Mouse (Mus musculus): ENCODE data around the gene Usp7. TPM values are rescaled to one million over a fixed set of nuclear protein-coding genes. Genes with fewer than 3 reads are reported as not detected.

Gene Usp7
- polyA plus RNA-seq, 1 experiment from 2014 or later = 30.9 TPM

DNA sequence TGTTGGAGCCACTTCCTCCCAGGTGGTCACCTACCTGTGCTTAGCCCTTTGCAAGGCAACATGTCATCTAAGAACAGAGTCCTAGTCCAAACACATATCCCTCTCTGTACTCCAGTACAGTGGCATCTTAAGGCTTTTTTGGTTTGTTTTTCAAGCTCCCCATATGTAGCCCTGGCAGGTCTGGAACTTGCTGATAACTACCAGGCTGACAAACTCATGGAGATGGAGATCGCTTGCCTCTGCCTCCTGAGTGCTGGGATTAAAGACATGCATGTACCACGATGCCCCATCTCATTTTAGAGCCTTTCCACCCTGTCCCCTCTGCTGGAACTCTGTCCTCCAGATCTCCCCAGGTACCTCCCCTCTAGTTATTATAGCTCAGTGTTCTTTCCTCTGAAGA, 115.9 kb downstream of the Usp7 start:
- no peak overlapping the region for H3K4me3 ChIP-seq
- H3K9me3 ChIP-seq = no peaks in the 10 kb centered on the region
- peaks cover 6% of the 10 kb centered on the region; the same call in 1 of the 2 replicates for H3K4me1 ChIP-seq (replicated peaks)
- no peak overlapping the region for H3K9ac ChIP-seq
- no peak overlapping the region for H3K27ac ChIP-seq (replicated peaks)
- H3K4me2 ChIP-seq = no peak overlapping the region
- WGBS = 75% methylated on average over 2 of the region's 2 CpGs
- ATAC-seq (ENCODE audit: low read depth) = no peak
- 0 out of 2 replicates have a peak, but pooled peaks cover 5% of the 10 kb centered on the region for H3K36me3 ChIP-seq
- H3K27me3 ChIP-seq = peaks cover 8% of the 10 kb centered on the region; the same call in 1 of the 2 replicates

DNA sequence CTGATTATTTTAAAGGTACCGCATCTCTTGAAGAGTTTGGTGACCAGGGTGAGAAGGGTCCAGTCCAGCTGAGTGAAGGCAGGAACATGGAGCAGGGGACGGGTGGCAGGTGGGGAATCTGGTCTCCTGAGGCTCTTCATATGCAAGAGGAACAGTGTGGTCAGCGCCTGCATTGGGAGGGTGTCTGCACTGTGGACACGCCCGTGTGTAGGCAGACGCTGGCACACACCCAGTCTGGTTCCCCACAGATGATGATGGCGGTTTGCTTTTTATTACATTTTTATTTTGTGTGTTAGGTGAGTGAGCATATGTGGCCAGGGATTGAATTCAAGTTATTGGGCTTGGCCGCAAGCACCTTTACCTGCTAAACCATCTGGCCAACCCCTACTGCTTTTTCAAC, 116.5 kb downstream of the Usp7 start:
- H3K36me3 ChIP-seq = 0 out of 2 replicates have a peak, but pooled peaks cover 4% of the 10 kb centered on the region
- H3K4me2 ChIP-seq = no peak overlapping the region
- no peak overlapping the region for H3K9ac ChIP-seq
- H3K27ac ChIP-seq (replicated peaks) = no peak overlapping the region
- 83% methylated on average over 8 of the region's 8 CpGs for WGBS
- no peaks in the 10 kb centered on the region for H3K9me3 ChIP-seq
- no peak overlapping the region for H3K4me3 ChIP-seq
- H3K4me1 ChIP-seq (replicated peaks) = peaks cover 13% of the 10 kb centered on the region
- peaks cover 8% of the 10 kb centered on the region; the same call in 1 of the 2 replicates for H3K27me3 ChIP-seq
- no peak for ATAC-seq (ENCODE audit: low read depth)

DNA sequence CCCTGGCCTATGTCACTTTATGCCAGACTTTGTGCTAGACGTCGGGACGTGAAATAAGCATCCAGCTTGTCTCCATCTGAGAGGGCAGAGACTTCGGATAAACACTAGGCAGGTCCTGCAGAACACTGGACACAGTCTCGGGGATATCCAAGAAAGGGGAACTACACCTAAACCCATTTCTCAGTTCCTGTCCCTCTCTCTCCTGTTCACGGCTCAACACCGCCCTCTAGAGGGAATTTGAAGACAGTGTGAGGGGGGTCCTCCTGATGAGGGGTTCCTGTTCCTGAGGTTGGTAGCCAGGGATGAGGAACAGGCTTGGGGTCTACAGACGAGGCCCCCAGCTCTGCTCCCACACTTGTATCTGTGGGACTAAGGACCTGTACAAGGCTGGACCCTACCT, 117.9 kb downstream of the Usp7 start:
- no peak for ATAC-seq (ENCODE audit: low read depth)
- H3K27ac ChIP-seq (replicated peaks) = no peak overlapping the region
- 1% methylated on average over 8 of the region's 8 CpGs for WGBS
- H3K9me3 ChIP-seq = no peaks in the 10 kb centered on the region
- peaks cover 27% of the 10 kb centered on the region for H3K4me1 ChIP-seq (replicated peaks)
- no peak overlapping the region for H3K9ac ChIP-seq
- no peak overlapping the region for H3K4me2 ChIP-seq
- peaks cover 8% of the 10 kb centered on the region; the same call in 1 of the 2 replicates for H3K27me3 ChIP-seq
- no peaks in the 10 kb centered on the region for H3K36me3 ChIP-seq
- no peak overlapping the region for H3K4me3 ChIP-seq

DNA sequence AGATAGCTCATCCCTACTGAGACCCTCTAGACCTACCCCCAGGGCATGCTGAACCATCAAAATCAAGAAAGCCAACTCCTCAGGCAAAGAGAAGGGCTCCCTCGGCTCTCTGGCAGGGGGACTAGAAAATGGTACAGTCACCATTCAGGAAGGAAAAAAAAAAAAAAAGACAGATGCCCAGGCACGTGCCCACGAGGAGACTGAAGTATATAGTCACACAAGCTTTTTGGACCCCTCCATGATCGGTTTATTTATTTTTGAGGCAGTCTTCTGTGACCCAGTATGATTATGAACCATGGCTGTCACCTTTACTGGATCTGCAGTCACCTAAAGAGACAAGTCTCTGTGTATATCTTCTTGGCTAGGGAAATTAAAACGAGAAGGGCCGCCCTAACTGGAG, 118.8 kb downstream of the Usp7 start:
- H3K9me3 ChIP-seq = no peaks in the 10 kb centered on the region
- no peak overlapping the region for H3K4me2 ChIP-seq
- H3K27me3 ChIP-seq = peaks cover 8% of the 10 kb centered on the region; the same call in 1 of the 2 replicates
- no peak overlapping the region for H3K4me3 ChIP-seq
- H3K4me1 ChIP-seq (replicated peaks) = peaks cover 35% of the 10 kb centered on the region
- ATAC-seq (ENCODE audit: low read depth) = no peak
- no peak overlapping the region for H3K27ac ChIP-seq (replicated peaks)
- H3K9ac ChIP-seq = no peak overlapping the region
- WGBS = 76% methylated on average over 6 of the region's 6 CpGs
- H3K36me3 ChIP-seq = no peaks in the 10 kb centered on the region

DNA sequence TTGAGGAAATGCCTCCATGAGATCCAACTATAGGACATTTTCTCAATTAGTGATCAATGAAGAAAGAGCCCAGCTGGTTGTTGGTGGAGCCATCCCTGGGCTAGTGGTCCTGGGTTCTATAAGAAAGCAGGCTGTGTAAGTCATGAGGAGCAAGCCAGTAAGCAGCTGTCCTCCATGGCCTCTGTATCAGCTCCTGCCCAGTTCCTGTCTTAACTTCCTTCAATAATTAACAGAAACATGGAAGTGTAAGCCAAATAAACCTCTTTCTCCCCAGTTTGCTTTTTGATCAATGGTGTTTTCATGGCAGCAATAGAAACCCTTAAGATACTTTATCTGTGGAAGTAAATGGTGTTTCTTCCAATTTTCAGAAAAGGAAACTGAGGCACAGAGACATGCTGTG, 119.3 kb downstream of the Usp7 start:
- Histone ChIP-seq H3K4me3 (peak overlapping the region; percentile 93), H3K27ac (replicated peaks) (no peak overlapping the region), H3K4me2 (peak overlapping the region; percentile 96), H3K9ac (no peak overlapping the region), H3K27me3 (peaks cover 8% of the 10 kb centered on the region; the same call in 1 of the 2 replicates), H3K36me3 (no peaks in the 10 kb centered on the region), H3K4me1 (replicated peaks) (peaks cover 40% of the 10 kb centered on the region), H3K9me3 (no peaks in the 10 kb centered on the region)
- no peak for ATAC-seq (ENCODE audit: low read depth)

DNA sequence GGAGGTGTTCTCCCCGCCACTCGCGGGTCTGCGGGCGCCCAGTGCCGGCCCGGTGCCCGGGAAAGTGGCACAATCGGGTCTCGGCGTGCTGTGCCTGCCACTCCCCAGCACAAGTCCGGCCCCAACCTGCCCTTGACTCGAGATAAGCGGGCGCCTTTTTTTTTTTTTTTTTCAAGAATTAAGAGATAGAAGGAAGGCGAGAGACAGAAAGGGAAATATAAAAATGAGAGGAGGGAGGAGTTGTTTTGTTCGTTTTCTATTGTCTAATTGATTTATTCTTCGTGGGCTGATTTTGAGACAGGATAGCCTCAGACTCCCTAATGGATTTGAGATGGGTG, 119.8 kb downstream of the Usp7 start:
- H3K4me2 ChIP-seq = peak overlapping the region; percentile 96
- H3K9me3 ChIP-seq = no peaks in the 10 kb centered on the region
- H3K27ac ChIP-seq (replicated peaks) = peak overlapping the region; percentile 88
- peaks cover 8% of the 10 kb centered on the region; the same call in 1 of the 2 replicates for H3K27me3 ChIP-seq
- no peak for ATAC-seq (ENCODE audit: low read depth)
- 0 out of 2 replicates have a peak, but pooled peaks cover 2% of the 10 kb centered on the region for H3K36me3 ChIP-seq
- H3K4me1 ChIP-seq (replicated peaks) = peaks cover 45% of the 10 kb centered on the region
- peak overlapping the region; percentile 93 for H3K4me3 ChIP-seq
- WGBS = 0% methylated on average over 18 of the region's 18 CpGs
- peak overlapping the region; percentile 87 for H3K9ac ChIP-seq

DNA sequence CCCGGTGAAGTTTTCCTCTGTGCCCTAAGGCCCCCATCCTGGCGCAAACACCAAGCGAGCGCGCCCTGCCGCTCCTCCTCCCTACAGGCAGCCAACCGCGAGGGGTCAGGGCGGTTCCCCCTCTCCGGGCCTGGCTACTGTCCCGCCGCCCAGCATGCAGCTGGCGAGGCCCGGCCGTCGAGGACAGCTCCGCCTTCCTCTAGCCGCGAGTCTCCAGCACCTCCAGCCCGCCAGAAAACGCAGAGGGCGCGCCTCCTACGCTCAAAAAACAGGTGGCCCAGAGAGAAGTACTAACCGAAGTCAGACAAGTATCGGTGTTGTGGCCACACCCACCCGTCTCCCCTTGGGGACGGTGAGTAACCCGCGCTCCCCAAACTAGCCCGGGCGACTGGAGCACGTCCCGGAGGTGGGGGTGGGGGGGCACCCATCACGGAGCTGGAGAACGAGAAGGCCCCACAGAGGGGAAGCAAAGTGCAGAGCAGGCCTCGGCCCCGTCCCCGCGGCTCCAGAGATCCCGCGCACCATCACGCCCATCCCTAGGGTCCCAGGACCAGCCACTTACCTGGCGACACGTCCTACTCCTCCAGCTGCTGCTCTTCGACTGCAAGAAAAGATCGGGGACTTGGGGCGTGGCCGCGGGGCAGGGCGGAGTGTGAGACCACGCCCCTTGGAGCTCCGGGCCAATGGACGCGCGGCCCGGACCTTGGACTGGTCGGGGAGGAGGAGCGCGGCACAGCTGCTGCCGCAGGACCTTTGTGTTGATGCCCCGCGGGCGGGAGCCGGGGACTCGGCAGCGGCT, 120.4 kb downstream of the Usp7 start, which contains the start of gene Carhsp1:
TSS of gene Carhsp1 (minus strand) at position 605 of the 799 bp plus-strand sequence.
- H3K36me3 ChIP-seq = 0 out of 2 replicates have a peak, but pooled peaks cover 8% of the 10 kb centered on the region
- peak within 1 kb of the TSS; percentile 87 for H3K9ac ChIP-seq
- no peaks in the 10 kb centered on the region for H3K9me3 ChIP-seq
- peak within 1 kb of the TSS; percentile 88 for H3K27ac ChIP-seq (replicated peaks)
- peak; percentile 91 for ATAC-seq (ENCODE audit: low read depth)
- peak within 1 kb of the TSS; percentile 96 for H3K4me2 ChIP-seq
- peaks cover 8% of the 10 kb centered on the region; the same call in 1 of the 2 replicates for H3K27me3 ChIP-seq
- peaks cover 51% of the 10 kb centered on the region for H3K4me1 ChIP-seq (replicated peaks)
- H3K4me3 ChIP-seq = peak within 1 kb of the TSS; percentile 93
- WGBS = under 1% methylated on average over 67 of the region's 67 CpGs

DNA sequence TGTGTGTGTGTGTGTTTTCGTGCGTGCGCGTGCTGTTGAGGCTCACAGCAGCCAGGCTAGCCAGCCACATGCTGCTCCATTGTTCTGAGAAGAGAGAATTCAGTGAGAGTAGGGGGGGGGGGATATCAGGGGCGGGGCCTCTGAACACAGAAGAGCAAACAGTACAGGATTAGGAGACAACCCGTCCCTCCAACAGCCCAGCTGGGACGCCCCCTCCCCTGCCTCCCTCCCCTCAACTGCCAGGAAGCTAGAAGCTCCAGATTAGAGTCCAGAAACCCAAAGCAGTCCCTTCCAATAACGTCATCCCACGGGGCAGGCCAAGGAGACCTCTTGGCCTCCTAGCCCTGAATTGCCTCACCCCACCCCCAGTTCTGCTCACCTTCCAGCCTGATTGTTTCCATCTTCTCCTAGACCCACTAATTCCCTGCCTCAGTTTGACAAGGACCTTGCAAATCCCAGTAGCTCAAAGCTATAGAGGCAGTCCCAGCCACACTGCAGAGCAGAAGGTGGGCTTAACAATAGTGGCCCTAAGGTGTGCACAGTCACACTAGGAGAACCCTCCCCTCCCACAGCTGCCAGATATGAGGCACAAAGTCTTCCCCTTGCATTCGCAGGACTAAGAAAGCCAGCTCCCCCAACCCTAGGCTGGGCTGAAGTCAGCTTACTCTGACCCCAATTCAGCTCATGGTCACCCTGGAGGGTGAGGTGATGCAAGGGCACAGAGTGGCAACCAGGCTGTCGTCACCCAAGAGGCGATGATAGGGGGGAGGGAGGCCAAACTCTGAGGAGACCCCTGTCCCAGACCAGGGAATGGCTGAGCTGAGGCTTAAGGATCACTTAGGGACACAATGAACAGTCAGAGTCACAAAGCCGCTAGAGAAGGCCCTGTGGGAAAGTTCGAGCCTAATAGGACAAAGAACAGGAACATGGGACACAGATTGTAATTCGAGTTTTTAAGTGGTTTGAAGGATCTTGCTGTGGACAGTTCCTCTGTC, 121.8 kb downstream of the Usp7 start:
- ATAC-seq (ENCODE audit: low read depth) = peak; percentile 36
- H3K4me2 ChIP-seq = peak overlapping the region; percentile 96
- WGBS = 7% methylated on average over 14 of the region's 15 CpGs
- peaks cover 8% of the 10 kb centered on the region; the same call in 1 of the 2 replicates for H3K27me3 ChIP-seq
- H3K36me3 ChIP-seq = peaks cover 21% of the 10 kb centered on the region
- H3K9me3 ChIP-seq = no peaks in the 10 kb centered on the region
- H3K4me3 ChIP-seq = peak overlapping the region; percentile 93
- H3K27ac ChIP-seq (replicated peaks) = peak overlapping the region; percentile 88
- H3K4me1 ChIP-seq (replicated peaks) = peaks cover 65% of the 10 kb centered on the region
- H3K9ac ChIP-seq = peak overlapping the region; percentile 87

DNA sequence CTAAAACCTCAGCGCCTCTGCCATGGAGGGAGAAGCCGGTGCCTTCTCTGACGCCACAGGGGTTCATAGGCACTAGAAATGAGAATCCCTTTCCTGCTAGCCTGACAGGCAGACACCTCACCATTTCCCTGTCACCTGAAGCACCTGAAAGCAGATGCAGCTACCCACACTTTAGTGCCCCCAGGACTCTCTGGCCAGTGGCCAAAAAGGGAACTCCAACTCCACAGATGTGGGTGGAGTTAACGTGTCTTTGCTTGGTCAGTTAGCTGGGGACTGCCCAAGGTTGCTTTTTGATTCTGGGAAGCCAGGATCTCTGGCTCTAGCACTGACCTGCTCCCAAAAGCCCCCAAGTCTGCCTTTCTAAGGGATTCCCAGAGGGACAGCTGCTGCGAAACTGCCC, 122.7 kb downstream of the Usp7 start:
- 52% methylated on average over 5 of the region's 5 CpGs for WGBS
- H3K4me2 ChIP-seq = peak overlapping the region; percentile 96
- H3K27me3 ChIP-seq = peaks cover 8% of the 10 kb centered on the region; the same call in 1 of the 2 replicates
- H3K36me3 ChIP-seq = peaks cover 23% of the 10 kb centered on the region
- ATAC-seq (ENCODE audit: low read depth) = no peak
- peak overlapping the region; percentile 93 for H3K4me3 ChIP-seq
- peak overlapping the region; percentile 88 for H3K27ac ChIP-seq (replicated peaks)
- peak overlapping the region; percentile 87 for H3K9ac ChIP-seq
- peaks cover 74% of the 10 kb centered on the region for H3K4me1 ChIP-seq (replicated peaks)
- H3K9me3 ChIP-seq = no peaks in the 10 kb centered on the region

DNA sequence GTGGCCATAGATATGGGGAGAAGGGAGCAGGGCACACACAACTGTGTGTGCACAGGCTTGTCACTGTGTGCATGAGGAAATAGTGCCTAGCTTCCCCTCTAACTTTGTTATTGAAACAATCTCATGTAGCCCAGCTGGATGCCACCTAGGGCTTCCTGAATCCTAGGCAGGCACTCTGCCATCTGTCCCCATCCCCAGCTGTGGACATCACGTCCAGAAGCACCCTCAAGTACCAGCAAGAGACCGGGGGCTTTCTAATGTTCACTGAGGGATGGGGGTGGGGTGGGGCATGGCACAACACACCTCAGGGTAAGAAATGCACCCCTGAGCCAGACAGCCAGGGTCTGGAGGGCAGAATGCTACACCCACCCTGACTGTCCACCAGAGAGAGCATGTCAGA, 123.7 kb downstream of the Usp7 start:
- ATAC-seq (ENCODE audit: low read depth) = no peak
- Histone ChIP-seq H3K36me3 (peaks cover 31% of the 10 kb centered on the region), H3K4me3 (peak overlapping the region; percentile 93; the same call in 1 of the 2 replicates), H3K27me3 (peaks cover 5% of the 10 kb centered on the region; the same call in 1 of the 2 replicates), H3K4me1 (replicated peaks) (peaks cover 85% of the 10 kb centered on the region), H3K9me3 (no peaks in the 10 kb centered on the region), H3K27ac (replicated peaks) (peak overlapping the region; percentile 88; the same call in 1 of the 2 replicates), H3K9ac (peak overlapping the region; percentile 87), H3K4me2 (peak overlapping the region; percentile 96)
- 47% methylated on average over 2 of the region's 2 CpGs for WGBS

DNA sequence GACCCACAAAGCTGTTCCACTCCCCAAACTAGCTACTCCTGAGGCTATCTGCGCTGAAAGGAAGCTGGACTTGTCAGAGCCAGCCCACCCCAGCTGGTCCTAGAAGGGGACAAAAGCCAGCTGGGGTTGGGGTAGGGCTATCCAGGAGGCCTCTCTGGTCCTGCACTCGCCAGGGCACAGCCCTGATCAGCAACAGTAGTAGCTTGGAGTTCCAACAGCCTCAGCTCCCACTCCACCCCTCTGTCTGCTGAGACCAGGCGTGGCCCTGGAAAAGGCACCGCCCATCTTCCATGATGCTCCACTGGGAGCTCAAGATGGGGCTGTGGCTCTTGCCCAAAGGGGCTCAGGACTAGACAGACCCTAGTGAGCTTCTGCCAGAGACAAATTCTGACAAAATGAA, 124.3 kb downstream of the Usp7 start:
- Histone ChIP-seq H3K4me1 (replicated peaks) (peaks cover 88% of the 10 kb centered on the region), H3K4me3 (no peak overlapping the region), H3K36me3 (peaks cover 37% of the 10 kb centered on the region), H3K4me2 (peak overlapping the region; percentile 96), H3K9ac (peak overlapping the region; percentile 39; the same call in 1 of the 2 replicates), H3K27me3 (no peaks in the 10 kb centered on the region), H3K27ac (replicated peaks) (no peak overlapping the region; the same call in 1 of the 2 replicates), H3K9me3 (no peaks in the 10 kb centered on the region)
- ATAC-seq (ENCODE audit: low read depth) = no peak
- WGBS = 75% methylated on average over 4 of the region's 4 CpGs
